In the genomic region with DNA sequence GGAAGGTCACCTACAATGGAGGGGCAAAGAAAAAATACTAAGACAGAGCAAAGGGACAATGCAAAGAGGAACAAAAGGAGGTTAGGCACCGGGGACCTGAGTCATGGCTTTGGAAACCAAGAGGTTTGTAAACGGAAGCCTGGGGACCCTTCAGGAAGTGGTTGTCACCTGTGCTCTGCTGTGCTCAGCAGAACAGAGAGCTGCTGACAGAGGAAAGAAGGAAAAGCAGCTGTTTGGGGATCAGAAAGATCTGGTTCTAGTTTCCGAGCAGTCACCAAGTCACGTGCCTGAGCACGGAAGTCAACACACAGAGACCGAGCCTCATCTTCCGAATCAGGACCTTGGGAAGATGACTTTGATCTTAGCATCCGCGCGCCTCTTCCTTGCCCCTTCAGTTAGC, we compare ENCODE assay signal across 16 mouse cellular contexts.
DNase-seq lines count a peak whose midpoint lies in the region; ATAC-seq and TF ChIP-seq lines count a peak whose summit lies in the region.
"Had no signal": no experiment of that assay in that cellular context is flagged by ENCODE, and none has a peak within 500 bp of the region (broad histone marks: within the 10 kb centered on the region; RNA-seq: fewer than 3 reads in every experiment).

No protein-coding gene starts in this region.

- H3K27ac ChIP-seq in heart, embryonic 15.5 days = no peak overlapping the region
- H3K27ac ChIP-seq in heart, embryonic 10.5 days = no peak overlapping the region
- no peak overlapping the region for H3K27ac ChIP-seq in liver, embryonic 16.5 days (ENCODE audit: low read length)
- peak overlapping the region; percentile 89 for H3K27ac ChIP-seq in thymus, adult 2 months (ENCODE audit: control insufficient read depth, insufficient read depth, low read length)
- no peak overlapping the region for H3K27ac ChIP-seq in forebrain, embryonic 12.5 days
- H3K27ac ChIP-seq: embryonic facial prominence, embryonic 13.5 days; limb, embryonic 12.5 days; midbrain, embryonic 10.5 days; neural tube, embryonic 12.5 days had no signal

- H3K4me3 ChIP-seq in heart, embryonic 15.5 days = no peak overlapping the region
- no peak overlapping the region for H3K4me3 ChIP-seq in heart, embryonic 10.5 days
- H3K4me3 ChIP-seq in liver, embryonic 16.5 days (ENCODE audit: low read depth, low read length) = no peak overlapping the region
- H3K4me3 ChIP-seq in thymus, adult 2 months (ENCODE audit: control insufficient read depth, insufficient read depth, low read length) = peak overlapping the region; percentile 14
- H3K4me3 ChIP-seq in forebrain, embryonic 12.5 days (replicated peaks) = no peak overlapping the region
- H3K4me3 ChIP-seq: embryonic facial prominence, embryonic 13.5 days; limb, embryonic 12.5 days; midbrain, embryonic 10.5 days; neural tube, embryonic 12.5 days had no signal

- no peak for DNase-seq in heart, embryonic 10.5 days (ENCODE audit: low spot score)
- peak; percentile 41 for DNase-seq in thymus, adult 2 months
- DNase-seq in right cerebral cortex, postnatal 36 days (ENCODE audit: low spot score in 2 of 2) = no peak
- DNase-seq in retina, postnatal 1 day = no peak
- DNase-seq: cerebellum, adult 9-10 months; heart, postnatal 14 days; right cerebral cortex, postnatal 4 days had no signal

- no peaks in the 10 kb centered on the region for H3K27me3 ChIP-seq in heart, embryonic 15.5 days
- H3K27me3 ChIP-seq in heart, embryonic 10.5 days (ENCODE audit: insufficient read depth, poor library complexity, severe bottlenecking) = no peaks in the 10 kb centered on the region
- no peaks in the 10 kb centered on the region for H3K27me3 ChIP-seq in liver, embryonic 16.5 days (ENCODE audit: control insufficient read depth, insufficient read depth, low read depth, low read length)
- no peaks in the 10 kb centered on the region for H3K27me3 ChIP-seq in thymus, adult 2 months (ENCODE audit: control insufficient read depth, insufficient read depth, low read length)
- no peaks in the 10 kb centered on the region for H3K27me3 ChIP-seq in forebrain, embryonic 12.5 days
- H3K27me3 ChIP-seq: embryonic facial prominence, embryonic 13.5 days; limb, embryonic 12.5 days; neural tube, embryonic 12.5 days had no signal

- H3K36me3 ChIP-seq in heart, embryonic 15.5 days = no peaks in the 10 kb centered on the region
- no peaks in the 10 kb centered on the region for H3K36me3 ChIP-seq in heart, embryonic 10.5 days
- no peaks in the 10 kb centered on the region for H3K36me3 ChIP-seq in liver, embryonic 16.5 days (ENCODE audit: control insufficient read depth, insufficient read depth)
- no peaks in the 10 kb centered on the region for H3K36me3 ChIP-seq in thymus, adult 2 months (ENCODE audit: control insufficient read depth, insufficient read depth, low read length)
- no peaks in the 10 kb centered on the region for H3K36me3 ChIP-seq in forebrain, embryonic 12.5 days (replicated peaks)
- H3K36me3 ChIP-seq: embryonic facial prominence, embryonic 13.5 days; limb, embryonic 12.5 days; midbrain, embryonic 10.5 days; neural tube, embryonic 12.5 days had no signal

- no peak for TF ChIP-seq CTCF in thymus, adult 2 months (IDR thresholded peaks at IDR 0.05; ENCODE audit: borderline replicate concordance, control insufficient read depth, extremely low read depth, insufficient read depth, low read length, poor library complexity)

- 67% methylated on average over 10 of the region's 10 CpGs for WGBS in heart, embryonic 15.5 days
- WGBS in heart, embryonic 10.5 days = 60% methylated on average over 10 of the region's 10 CpGs
- WGBS in liver, embryonic 16.5 days (ENCODE audit: insufficient replicate concordance) = 16% methylated on average over 10 of the region's 10 CpGs
- WGBS in thymus, adult 2 months = 2% methylated on average over 10 of the region's 10 CpGs
- WGBS in forebrain, embryonic 12.5 days = 80% methylated on average over 10 of the region's 10 CpGs

- no peak overlapping the region for H3K4me2 ChIP-seq in heart, embryonic 15.5 days
- 0 out of 2 replicates have a peak overlapping the region, but pooled peaks have one; percentile 9 for H3K4me2 ChIP-seq in liver, embryonic 16.5 days (ENCODE audit: low read depth, low read length)
- no peak overlapping the region for H3K4me2 ChIP-seq in forebrain, embryonic 12.5 days
- H3K4me2 ChIP-seq: embryonic facial prominence, embryonic 13.5 days; limb, embryonic 12.5 days; neural tube, embryonic 12.5 days had no signal

- H3K9me3 ChIP-seq in heart, embryonic 15.5 days (replicated peaks) = no peaks in the 10 kb centered on the region
- H3K9me3 ChIP-seq in heart, embryonic 10.5 days = no peaks in the 10 kb centered on the region
- no peaks in the 10 kb centered on the region for H3K9me3 ChIP-seq in liver, embryonic 16.5 days (replicated peaks; ENCODE audit: control insufficient read depth, low read length)
- no peaks in the 10 kb centered on the region for H3K9me3 ChIP-seq in forebrain, embryonic 12.5 days
- H3K9me3 ChIP-seq: embryonic facial prominence, embryonic 13.5 days; limb, embryonic 12.5 days; midbrain, embryonic 10.5 days; neural tube, embryonic 12.5 days had no signal

- H3K9ac ChIP-seq in heart, embryonic 15.5 days = no peak overlapping the region
- no peak overlapping the region for H3K9ac ChIP-seq in liver, embryonic 16.5 days (ENCODE audit: low read depth, low read length)
- H3K9ac ChIP-seq in forebrain, embryonic 12.5 days = no peak overlapping the region
- H3K9ac ChIP-seq: embryonic facial prominence, embryonic 13.5 days; limb, embryonic 12.5 days; neural tube, embryonic 12.5 days had no signal

- 0 out of 2 replicates have a peak, but pooled peaks have one; percentile 39 for ATAC-seq in heart, embryonic 15.5 days (replicated peaks; ENCODE audit: insufficient number of reproducible peaks, insufficient read depth, low FRiP score, low read depth)
- peak; percentile 88 for ATAC-seq in activated CD4-positive, CD25-positive, alpha-beta regulatory T cell, adult 4 months
- ATAC-seq in liver, embryonic 16.5 days (ENCODE audit: low read depth) = peak; percentile 54
- no peak for ATAC-seq in forebrain, embryonic 12.5 days (ENCODE audit: low FRiP score)
- ATAC-seq: intestine, embryonic 16.5 days had no signal

- no peak for TF ChIP-seq POLR2A in thymus, adult 2 months (IDR thresholded peaks at IDR 0.05; ENCODE audit: control insufficient read depth, extremely low read depth, insufficient read depth, low read length, poor library complexity)

- peaks cover 7% of the 10 kb centered on the region; the same call in 1 of the 2 replicates for H3K4me1 ChIP-seq in heart, embryonic 15.5 days (replicated peaks)
- H3K4me1 ChIP-seq in heart, embryonic 10.5 days = 0 out of 2 replicates have a peak, but pooled peaks cover 7% of the 10 kb centered on the region
- H3K4me1 ChIP-seq in liver, embryonic 16.5 days (ENCODE audit: control insufficient read depth, low read depth, low read length) = no peaks in the 10 kb centered on the region
- H3K4me1 ChIP-seq in thymus, adult 2 months (replicated peaks; ENCODE audit: control insufficient read depth, insufficient read depth, low read length) = peaks cover 12% of the 10 kb centered on the region
- no peaks in the 10 kb centered on the region for H3K4me1 ChIP-seq in forebrain, embryonic 12.5 days
- H3K4me1 ChIP-seq: embryonic facial prominence, embryonic 13.5 days; limb, embryonic 12.5 days; neural tube, embryonic 12.5 days had no signal
